Mouse (Mus musculus) naive thymus-derived CD4-positive, alpha-beta T cell, adult 2 months (primary cell): ENCODE data around the gene Card10.
"Not testable (repeated sequence)": the region's sequence is repeated elsewhere in the genome, so short reads cannot be mapped to it uniquely, and the experiment has no call there.

Source experiments
- DNase-seq: peaks from one replicate; pipeline ENCODE4 v3.0.0-alpha.2; 2011; ENCODE audit warnings: low read depth

Gene Card10

DNA sequence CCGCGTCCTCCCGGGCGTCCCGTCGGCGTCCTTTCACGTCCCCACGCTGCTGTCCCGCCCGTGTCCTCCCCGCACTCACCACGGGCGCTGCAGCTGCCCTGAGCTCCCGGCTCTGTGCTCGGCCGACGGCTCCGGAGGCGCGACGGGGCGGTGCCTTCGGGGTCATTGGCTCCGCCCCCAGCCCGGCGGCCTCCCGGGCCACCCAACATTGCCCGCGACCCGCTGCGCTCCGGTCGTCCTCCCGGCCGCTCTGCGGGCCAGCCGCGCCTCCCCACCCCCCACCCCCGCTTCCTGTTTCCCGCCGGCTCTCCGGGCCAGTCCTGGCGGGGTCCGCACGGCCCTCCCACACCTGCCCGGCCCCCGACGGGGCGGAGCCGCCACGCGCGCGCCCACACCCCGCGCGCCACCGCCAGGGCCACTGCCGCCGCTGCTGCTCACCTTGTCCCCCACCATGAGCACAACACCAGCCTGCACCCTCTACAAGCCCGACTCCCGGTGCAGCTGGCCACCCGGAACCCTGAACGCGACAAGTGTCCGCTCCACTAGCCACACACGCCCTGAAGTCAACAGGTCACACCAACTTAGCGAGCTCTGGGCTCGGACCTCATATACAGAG is at the start of gene Card10:
Card10 (minus strand) TSS at position 267 of the 616 bp plus-strand sequence.
- DNase-seq, result peak; percentile 58

DNA sequence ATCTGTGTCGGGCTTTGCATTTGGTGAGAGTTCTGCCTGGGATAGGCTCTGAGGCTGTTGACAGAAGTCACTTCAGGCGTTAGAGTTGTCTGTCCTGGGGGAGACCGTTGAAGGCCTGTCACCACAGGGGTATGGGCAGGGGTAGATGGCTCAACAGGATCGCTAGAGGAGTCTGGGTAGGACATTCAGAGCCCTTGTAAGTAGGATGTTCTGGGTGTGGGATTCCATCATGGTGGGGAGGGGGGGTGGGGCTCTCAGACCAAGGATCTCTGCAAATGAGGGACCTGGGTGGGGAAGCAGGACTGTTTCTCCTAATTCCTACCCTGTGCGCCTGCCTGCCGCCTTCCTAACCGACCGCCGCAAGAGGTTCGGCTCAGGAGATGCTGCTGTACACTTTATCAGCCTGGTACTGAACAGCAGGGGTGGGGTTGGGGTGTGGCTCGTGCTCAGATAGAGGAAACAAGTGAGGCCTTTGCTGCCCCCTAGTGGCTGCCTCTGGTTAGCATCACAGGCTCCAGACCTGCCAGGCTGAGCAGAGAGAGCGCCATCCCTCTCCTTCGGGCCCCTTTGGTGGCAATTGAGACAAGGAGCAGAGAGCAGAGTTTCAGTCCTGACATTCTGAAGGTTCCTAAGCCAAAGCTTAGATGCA is 48.8 kb upstream of the Card10 start:
- peak; percentile 94 for DNase-seq

DNA sequence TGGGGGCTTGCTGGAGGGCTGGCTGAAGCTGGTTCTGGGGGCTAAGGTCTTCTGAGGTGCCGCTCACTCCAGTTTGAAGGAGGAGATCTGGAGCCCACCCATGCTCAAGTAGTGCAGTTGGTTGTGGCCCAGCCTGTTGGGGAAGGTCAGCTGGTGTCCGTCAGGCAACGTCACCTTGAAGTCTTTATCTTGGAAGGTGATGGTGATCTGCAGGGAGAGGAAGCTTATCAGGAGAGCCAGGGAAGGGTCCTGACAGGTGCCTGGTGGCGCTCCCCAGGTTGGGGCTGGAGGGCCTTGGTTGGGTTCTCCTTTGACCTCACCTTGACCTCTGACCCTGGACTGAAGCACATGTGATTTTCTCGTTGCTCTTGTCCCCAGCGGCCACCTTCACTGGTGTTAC is 48.1 kb upstream of the Card10 start:
- no peak for DNase-seq

DNA sequence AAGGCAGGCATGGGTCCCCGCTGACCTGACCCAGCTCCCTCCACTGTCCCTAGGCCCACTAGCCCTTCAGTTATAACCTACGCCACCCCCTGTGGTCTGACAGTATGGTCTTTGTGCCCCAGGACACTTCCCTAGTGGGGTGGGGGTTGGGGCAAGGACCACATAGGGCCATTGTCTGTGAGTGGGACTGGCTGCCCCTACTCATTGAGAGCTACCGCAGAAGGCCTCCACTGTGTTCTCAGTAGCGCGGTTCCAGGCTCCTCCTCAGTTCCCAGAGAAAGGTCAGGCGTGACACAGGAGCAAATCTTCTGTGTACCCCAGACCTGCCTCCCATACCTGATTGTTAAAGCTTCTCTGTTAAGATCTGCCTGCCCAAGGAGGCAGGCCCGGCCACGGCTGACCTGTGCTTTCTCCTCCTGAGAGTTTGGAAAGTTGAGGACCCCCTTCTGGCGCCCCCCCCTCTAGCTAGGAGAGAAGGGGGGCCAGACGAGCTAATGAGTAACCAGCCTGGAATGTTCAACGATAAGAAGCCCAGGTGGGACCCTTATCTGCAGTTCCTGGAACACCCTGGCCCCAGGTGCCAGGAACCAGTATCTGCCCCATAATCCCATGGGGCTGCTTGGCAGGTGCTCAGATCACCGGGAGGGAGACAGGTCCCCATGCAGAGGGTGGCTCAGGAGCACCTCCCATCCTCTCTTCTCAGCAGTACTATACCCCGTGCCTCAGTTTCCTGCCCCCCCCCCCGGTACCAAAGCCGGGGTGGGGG is 47.4 kb upstream of the Card10 start:
- no peak for DNase-seq

DNA sequence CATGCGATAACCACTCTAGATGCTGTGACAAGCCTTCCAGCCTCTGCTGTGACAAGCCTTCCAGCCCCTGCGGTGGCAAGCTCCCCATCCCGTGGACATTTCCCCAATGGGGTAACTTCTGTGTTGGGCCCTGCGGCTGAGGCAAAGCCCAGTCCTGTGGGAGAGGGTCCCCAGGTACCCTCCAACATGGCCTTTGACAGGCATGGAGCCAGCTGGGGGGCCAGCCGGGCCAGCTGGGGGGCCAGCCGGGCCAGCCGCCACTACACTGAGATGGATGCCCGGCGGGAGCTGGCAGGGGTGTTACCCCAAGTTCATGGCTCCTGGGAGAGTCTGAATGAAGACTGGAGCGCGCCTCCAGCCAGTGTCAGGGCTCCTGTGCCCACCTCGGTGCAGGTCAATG is 46.6 kb upstream of the Card10 start:
- DNase-seq, result no peak

DNA sequence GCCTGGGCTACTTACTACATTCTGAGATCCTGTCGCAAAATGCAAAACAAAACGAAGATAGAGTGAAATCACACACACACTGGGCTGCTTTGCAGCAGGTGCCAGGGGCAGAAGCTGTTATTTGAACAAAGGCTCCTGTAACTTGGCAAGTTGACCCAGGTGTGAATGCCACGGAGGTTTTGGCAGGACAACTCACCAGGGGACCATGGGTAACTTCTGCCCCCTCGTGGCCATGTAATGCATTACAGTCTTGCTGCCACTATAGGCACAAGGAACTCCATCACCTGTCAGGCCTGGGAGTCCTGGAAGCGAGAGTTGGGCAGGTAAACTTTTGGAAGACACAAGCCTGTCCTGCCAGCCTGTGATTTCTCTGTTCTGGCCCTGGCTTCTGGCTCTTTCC is 45.6 kb upstream of the Card10 start:
- DNase-seq, result peak; percentile 89

DNA sequence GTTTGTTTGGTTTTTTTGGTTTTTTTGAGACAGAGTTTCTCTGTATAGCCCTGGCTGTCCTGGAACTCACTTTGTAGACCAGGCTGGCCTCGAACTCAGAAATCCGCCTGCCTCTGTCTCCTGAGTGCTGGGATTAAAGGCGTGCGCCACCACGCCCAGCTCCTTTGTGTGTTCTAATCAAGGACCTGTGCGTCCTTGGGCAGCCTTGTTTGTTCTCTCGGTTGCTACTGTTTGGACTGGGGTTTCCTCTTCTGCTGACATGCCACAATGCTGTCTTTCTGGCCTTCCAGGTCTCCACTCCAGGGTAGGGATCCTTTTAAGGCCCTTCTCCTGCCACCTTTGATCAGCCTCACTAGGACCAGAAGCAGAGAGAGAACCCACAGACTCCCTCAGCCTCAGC is 44.0 kb upstream of the Card10 start:
- not testable (repeated sequence) for DNase-seq

DNA sequence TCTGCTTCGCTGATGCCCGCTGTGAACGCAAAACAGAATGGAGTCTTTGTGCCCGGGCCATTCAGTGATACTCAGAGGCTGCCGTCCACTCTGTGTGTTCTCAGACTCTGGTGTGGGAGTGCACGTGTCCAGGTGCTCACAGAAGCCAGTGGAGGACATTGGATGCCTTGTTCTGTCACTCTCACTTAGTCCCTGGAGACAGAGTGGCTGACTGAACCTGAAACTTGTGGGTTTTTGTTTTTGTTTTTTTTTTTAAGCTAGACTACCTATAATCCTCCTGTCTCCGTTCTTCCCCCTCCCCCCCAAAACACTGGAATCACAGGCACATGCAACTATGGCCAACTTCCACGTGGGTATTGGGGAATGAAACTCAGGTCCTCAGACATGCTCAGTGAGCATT is 43.5 kb upstream of the Card10 start:
- no peak for DNase-seq

DNA sequence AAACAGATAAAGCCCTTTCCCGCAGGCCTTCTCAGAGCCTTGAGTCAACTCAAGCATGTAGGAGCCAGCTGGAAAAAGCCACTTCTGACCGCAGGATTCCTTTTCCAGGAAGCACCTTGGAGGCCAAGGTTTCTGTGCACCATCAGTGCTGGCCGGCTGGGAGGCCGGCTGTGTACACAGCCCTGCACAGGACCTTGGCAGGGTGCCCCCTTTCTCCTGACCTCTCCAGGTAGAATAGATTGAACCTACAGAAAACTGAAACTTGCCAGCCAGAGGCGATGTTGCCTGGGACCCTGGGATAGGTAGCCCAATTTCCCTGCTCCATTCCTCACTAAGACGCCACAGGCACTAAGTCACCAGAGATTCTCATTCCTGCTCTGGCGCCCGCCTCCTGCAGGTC is 43.0 kb upstream of the Card10 start:
- no peak for DNase-seq

DNA sequence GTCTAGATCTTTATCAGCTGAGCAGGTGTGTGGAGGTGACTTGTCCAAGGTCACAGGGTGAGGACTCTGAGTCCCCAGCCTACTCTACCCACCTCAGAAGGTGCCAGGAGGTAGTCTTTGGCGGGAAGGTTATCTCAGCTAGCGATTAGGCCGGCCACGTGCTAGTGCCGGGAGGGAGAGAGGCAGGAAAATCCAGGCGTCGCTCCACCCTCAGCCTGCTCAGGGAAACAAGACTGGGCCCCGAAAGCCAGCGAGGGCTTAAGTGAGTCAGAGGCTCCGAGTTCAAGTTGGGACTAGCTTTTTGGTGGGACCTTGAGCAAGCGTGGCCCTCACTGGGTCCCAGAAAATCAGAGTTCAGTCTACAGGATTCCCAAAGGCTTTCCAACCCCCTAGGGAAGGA is 42.5 kb upstream of the Card10 start:
- DNase-seq, result no peak

DNA sequence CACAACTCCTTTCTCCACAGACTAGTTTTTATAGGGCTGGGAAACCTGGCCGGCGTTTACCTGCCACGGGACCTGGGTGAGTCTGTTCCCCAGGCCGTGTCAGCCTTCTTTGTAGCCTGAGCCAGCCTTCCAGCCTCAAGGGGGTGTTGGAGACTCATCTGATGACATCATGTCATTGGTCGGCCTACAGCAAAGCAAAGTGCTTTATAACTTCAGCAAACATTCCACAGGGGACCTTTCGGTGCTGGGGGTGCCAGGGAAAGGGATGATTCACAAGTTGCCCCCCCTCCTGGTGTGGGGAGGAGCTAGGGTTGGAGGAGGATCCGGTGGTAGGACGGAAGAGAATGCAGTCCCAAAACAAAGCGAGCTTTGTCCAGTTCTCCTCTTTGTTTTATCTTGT is 41.9 kb upstream of the Card10 start:
- no peak for DNase-seq

DNA sequence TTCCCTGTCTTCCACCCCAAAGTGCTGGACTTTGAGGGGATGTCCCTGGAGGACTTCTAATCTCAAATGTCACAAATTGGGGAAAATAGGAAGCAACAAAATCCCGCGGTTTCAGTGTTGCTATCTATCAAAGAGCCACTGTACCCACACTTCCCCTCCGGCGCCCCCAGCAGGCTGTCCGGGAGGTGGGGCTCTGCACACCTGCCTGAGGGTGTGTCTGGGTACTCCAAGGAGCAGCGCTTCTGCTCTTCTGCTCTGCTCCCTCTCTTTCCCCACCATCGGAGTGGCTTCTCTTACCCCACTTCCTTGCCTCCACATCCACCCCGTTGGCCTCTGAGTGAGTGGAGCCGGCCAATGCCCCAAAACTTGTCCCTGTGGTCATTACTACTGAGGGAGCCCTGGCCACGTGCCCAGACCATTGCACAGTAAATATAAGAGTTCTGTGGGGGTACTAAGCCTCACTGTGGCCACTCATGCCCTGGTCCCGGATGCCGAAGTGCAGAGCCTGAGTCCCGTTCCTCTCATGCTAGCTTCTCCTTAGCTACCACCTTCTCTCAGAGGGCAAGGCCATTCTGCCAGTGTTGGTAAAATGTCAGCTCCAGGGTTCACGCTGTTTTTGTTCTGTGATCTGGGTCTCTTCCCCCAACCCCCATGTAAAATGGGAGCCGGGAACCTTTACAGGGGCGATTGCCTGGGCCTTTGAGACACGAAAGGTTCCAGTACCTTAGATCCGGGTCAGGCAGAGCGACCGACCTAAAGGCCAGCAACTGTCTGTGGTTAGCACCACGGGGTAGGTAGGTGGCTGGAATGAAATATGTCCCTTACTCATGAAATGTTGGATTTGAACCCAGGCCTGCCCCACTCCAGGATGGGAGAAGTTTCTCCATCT is 41.0 kb upstream of the Card10 start:
- DNase-seq, result peak; percentile 45

DNA sequence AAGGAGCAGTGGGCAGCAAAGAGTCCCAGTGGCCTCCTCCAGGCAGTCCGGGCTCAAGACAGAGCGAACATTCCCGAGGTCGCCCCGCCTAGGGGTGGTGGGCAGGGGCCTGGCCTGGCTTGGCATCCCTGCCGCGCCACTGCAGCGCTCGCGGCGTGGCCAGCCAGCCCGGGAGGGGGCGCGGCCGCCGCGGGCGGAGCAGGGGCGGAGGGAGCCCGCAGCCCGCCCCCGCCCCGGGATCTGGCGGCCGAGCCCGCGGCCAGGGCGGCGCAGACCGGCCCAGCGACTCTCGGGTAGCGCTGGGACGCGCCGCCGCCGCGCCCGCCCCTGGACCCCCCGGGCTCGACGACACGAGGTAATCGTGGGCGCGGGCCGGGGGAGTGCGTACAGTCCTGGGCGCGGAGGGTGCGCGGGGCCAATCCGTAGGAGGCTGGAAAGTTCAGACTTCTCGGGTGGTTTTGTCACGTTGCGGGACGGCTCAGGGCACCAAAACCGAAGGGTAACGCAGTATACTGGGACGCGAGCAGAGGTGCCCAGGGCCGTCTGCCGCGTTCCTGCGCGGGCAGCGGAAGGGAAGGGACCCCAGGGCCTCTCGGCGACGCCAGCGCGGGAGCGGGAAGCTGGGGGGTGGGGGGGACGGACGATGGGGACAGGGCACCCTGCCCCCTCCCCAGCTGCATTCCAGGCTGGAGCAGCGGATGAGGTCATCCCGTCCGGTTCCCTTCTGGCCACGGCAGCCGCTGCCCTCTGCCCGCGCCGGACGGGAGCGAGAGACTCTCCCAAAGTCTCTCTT is 39.7 kb upstream of the Card10 start, which contains the start of gene Cdc42ep1:
Cdc42ep1 (plus strand) TSS at position 254 of the 793 bp plus-strand sequence.
- peak; percentile 45 for DNase-seq

DNA sequence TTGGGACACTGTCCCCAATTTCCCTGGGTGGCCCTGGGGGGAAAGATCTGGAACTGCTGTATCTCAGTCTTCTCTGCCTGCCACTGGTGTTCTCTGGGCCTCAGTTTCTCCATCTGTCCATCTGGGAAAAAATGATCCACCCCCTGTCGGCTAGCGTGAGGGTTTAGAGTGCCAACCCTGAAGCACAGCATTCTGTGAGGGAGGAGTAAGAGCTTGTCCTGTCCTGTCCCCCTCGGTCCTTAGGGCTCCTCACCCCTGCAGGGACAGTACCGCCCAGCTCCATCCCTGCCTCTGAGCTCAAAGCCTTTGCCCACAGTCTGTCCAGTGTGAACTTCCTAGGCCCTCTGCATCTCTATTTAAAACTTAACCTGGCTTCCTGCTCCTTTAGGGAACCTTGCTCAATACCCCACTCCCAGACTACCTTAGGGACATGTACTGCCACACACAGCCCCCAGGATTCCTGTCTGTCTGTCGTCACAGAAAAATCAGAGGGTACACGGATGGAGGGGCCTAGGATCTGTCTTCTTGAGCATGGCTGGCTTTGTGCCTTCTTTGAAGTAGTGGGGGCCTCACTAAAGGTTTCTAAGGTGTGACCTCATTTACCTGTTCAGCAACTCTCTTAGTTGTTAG is 38.4 kb upstream of the Card10 start:
- DNase-seq, result no peak

DNA sequence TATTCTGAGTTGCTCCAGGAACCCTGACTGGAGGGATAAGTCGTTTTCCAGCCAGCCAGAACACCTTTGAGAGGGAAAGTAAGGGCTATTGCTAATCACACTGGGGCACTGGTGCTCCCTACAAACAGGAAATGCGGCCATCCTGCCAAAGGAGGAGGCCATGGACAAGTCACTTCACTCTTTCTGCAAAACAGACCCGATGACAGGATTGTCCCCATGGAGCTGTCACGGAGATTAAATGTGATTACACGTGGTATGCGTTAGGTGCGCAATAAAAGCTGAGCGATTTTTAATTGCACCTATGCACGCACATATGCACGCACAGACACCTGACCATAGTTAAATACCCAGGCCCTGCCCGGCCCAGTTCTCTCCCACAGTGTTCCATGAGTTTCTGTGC is 37.9 kb upstream of the Card10 start:
- DNase-seq, result no peak

DNA sequence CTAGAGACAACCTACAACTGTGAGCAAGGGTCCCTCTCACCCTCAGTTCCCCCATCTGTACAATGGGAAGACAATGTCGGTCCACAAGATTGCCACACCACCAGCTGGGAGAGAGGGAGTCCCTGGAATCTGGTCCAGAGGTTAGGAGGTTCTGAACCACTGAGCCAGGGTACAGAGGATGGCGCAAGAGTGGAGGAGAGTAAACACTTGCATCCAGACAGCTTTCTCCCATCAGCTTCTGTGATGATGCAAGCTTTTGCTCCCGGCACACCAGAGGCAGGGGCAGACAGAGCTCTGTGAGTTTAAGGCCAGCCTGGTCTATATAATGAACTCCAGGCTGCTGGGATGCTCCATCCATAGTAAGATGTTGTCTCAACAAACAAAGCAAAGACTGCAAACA is 37.4 kb upstream of the Card10 start:
- no peak for DNase-seq

DNA sequence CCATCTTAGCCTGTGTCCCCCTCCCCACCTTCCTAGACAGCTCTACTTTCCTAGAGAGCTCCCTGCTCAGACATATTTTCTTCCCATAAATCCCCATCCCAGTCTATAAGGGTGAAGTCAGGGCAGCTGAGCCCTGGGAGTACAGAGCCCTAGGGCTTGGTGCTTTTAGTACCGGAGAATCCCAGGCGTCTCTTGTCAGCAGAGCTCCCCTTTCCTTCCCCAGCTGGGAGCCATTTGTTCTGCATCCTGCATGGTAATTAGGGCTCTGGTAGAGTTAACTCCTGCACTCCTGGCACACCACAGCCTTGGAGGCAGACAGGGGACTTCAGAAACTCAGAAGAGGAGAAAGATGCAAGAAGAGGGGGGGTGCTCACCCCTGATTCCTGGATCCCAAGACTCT is 36.9 kb upstream of the Card10 start:
- DNase-seq, result no peak

DNA sequence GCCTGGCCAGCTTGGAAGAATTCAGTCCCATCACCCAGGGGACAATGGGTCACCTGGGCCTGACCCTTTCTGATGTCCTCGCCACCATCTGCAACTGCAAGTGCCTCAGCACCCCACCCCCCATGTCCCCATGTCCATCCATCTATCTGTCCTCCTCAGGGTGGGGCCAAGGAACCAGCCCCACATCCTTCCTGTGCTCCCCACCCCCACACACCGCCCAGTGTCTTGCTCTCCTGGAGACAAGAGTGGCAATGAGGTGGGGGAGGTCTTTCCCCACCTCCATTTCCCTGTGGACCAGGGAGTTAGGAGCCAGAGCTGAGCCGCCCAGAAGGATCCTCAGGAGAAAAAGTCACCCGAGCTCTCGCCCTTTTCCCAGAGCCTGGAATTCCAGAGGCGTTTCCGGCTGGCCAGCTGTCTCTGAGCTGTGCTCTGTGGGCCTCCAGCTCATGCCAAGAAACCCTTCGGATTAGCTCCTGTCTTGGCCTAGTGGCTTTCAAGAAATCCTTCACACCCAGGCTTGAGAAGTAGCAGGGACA is 33.3 kb upstream of the Card10 start:
- no peak for DNase-seq

DNA sequence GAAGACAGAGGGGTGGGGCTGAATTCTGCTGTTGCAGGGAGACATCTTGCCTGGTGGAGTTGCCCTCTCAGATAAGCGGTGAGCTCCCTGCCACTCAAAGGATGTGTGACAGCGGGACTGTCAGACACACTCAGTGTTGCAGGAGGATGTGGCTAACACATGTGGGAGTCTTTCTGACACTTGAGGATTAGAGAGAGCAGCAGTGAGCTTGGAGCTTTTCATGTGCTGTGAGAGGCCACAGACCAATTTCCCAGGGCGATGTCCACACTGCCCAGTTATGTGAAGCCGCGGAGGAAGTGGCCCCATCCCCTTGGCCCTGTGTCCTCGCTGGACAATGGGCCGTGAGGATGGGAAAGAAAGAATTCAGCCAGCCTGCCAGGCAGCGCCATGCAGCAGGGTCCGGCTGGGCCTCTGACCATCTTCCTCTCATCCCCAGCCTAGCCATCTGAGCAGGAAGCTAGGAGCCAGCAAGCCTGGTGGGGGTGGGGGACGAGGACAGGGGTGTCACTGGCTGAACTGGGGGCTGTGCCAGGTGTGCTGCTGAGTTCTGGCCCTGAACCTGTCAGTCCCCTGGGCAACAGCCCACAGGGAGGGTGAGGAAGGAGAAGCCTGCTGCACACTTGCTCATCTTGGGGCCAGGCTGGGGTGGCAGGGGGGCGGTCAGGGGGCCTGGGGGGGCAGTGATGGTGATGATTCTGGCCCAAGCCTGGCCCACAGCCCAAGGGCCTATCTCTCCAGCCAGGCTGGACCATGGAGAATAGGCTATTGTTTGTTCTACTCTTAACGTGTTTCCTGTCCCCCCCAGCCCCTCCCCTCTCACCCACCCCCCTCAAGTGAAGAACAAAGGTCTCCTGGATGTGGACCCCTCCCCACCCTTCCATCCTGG is 32.6 kb upstream of the Card10 start:
- peak; percentile 79 for DNase-seq
